Mouse (Mus musculus) CH12.LX (cell line): ENCODE results near the gene Colca2. TPM values are rescaled to one million over a fixed set of nuclear protein-coding genes. Genes with fewer than 3 reads are reported as not detected.

Experiments
- DNase-seq: peaks from one replicate; pipeline ENCODE4 v3.0.0-alpha.2; 2013; ENCODE audit errors: extremely low read depth
- H3K27ac ChIP-seq: 2 replicates; pipeline ENCODE4 v1.5.1; 2012; ENCODE audit warnings: low read depth, mild to moderate bottlenecking, control low read depth, moderate library complexity; ENCODE audit not compliant: insufficient read depth
- H3K27me3 ChIP-seq: replicated peaks from 2 replicates; pipeline ENCODE3; 2012; ENCODE audit warnings: inconsistent platforms
- H3K36me3 ChIP-seq, 2 experiments: replicated peaks in 1 of 2; 2 replicates each; pipeline versions ENCODE3 to v1.6.1; 2012; ENCODE audit warnings: inconsistent platforms in 1 of 2, low read length in 1 of 2, mild to moderate bottlenecking in 1 of 2, mixed read lengths in 1 of 2, moderate library complexity in 1 of 2; ENCODE audit not compliant: control insufficient read depth in 1 of 2, insufficient read depth in 1 of 2
- H3K4me1 ChIP-seq, 2 experiments: 2 replicates each; pipeline ENCODE4 v1.6.1; 2012; ENCODE audit warnings: inconsistent platforms in 1 of 2, moderate library complexity in 1 of 2; ENCODE audit not compliant: insufficient read depth in 2 of 2, control insufficient read depth in 1 of 2
- H3K4me2 ChIP-seq: 2 replicates; pipeline ENCODE4 v1.6.1; 2012; ENCODE audit warnings: low read depth, mild to moderate bottlenecking, control low read depth; ENCODE audit not compliant: poor library complexity, insufficient read depth, severe bottlenecking
- H3K4me3 ChIP-seq, 3 experiments: fragments of 150-350 bp in 1 of 3; sonication (generic) in 1 of 3; replicated peaks in 1 of 3; 2 replicates each; pipeline versions ENCODE3 to v1.5.1; 2011 to 2012; ENCODE audit warnings: low read depth in 2 of 3, low read length in 2 of 3, mild to moderate bottlenecking in 2 of 3, moderate library complexity in 2 of 3, control low read depth in 1 of 3, improper control_type of control experiment in 1 of 3, inconsistent platforms in 1 of 3, mixed read lengths in 1 of 3; ENCODE audit not compliant: poor library complexity in 1 of 3
- H3K79me2 ChIP-seq: replicated peaks from 2 replicates; pipeline ENCODE4 v1.6.1; 2012; ENCODE audit warnings: mild to moderate bottlenecking, moderate library complexity; ENCODE audit not compliant: control insufficient read depth, poor library complexity, insufficient read depth, severe bottlenecking; ENCODE audit errors: extremely low read depth
- H3K9ac ChIP-seq: 2 replicates; pipeline ENCODE4 v1.6.1; 2012; ENCODE audit warnings: low read depth, mild to moderate bottlenecking, control low read depth, moderate library complexity; ENCODE audit not compliant: insufficient read depth
- H3K9me3 ChIP-seq: replicated peaks from 2 replicates; pipeline ENCODE3; 2012; ENCODE audit warnings: low read length, inconsistent platforms, mixed read lengths
- BHLHE40 ChIP-seq: IDR thresholded peaks from 2 replicates; pipeline ENCODE4 v1.6.1; 2011; ENCODE audit warnings: mild to moderate bottlenecking, low read depth, low read length, improper control_type of control experiment
- CHD1 ChIP-seq: IDR thresholded peaks from 2 replicates; pipeline ENCODE4 v1.6.1; 2012; ENCODE audit warnings: low read depth, low read length, improper control_type of control experiment, inconsistent platforms
- CHD2 ChIP-seq: IDR thresholded peaks from 2 replicates; pipeline ENCODE4 v1.6.1; 2011; ENCODE audit warnings: low read length, improper control_type of control experiment
- CTCF ChIP-seq, 2 experiments: IDR thresholded peaks in 1 of 2; conservative IDR thresholded peaks in 1 of 2; 2 replicates each; pipeline ENCODE4 v1.5.1; 2011 to 2012; ENCODE audit warnings: low read depth in 2 of 2, low read length in 2 of 2, improper control_type of control experiment in 1 of 2, inconsistent platforms in 1 of 2, mild to moderate bottlenecking in 1 of 2, moderate library complexity in 1 of 2
- E2F4 ChIP-seq: IDR thresholded peaks from 2 replicates; pipeline ENCODE4 v1.6.1; 2011; ENCODE audit warnings: low read depth, low read length, improper control_type of control experiment; ENCODE audit not compliant: insufficient replicate concordance
- ELF1 ChIP-seq: IDR thresholded peaks from 2 replicates; pipeline ENCODE4 v1.6.1; 2014; ENCODE audit warnings: low read depth, mild to moderate bottlenecking, inconsistent platforms, low read length, improper control_type of control experiment
- EP300 ChIP-seq: IDR thresholded peaks from 2 replicates; pipeline ENCODE4 v1.6.1; 2011; ENCODE audit warnings: low read length, improper control_type of control experiment
- ETS1 ChIP-seq: conservative IDR thresholded peaks from 2 replicates; pipeline ENCODE4 v1.6.1; 2012; ENCODE audit warnings: low read depth, mild to moderate bottlenecking, inconsistent platforms, low read length, improper control_type of control experiment, moderate library complexity
- GABPA ChIP-seq: IDR thresholded peaks from 2 replicates; pipeline ENCODE4 v1.6.1; 2012; ENCODE audit warnings: low read depth, low read length, improper control_type of control experiment, inconsistent platforms; ENCODE audit not compliant: insufficient replicate concordance
- IRF4 ChIP-seq: IDR thresholded peaks from 2 replicates; pipeline ENCODE4 v1.6.1; 2014; ENCODE audit warnings: low read depth, mild to moderate bottlenecking, inconsistent platforms, low read length, improper control_type of control experiment
- JUN ChIP-seq: IDR thresholded peaks from 2 replicates; pipeline ENCODE4 v1.6.1; 2011; ENCODE audit warnings: low read depth, mild to moderate bottlenecking, low read length, improper control_type of control experiment, moderate library complexity; ENCODE audit not compliant: insufficient read depth
- JUND ChIP-seq: conservative IDR thresholded peaks from 2 replicates; pipeline ENCODE4 v1.6.1; 2011; ENCODE audit warnings: low read depth, low read length, improper control_type of control experiment
- KAT2A ChIP-seq: IDR thresholded peaks from 2 replicates; pipeline ENCODE4 v1.6.1; 2012; ENCODE audit warnings: low read length, improper control_type of control experiment, inconsistent platforms; ENCODE audit not compliant: insufficient replicate concordance
- MAFK ChIP-seq: IDR thresholded peaks from 2 replicates; pipeline ENCODE4 v1.6.1; 2011; ENCODE audit warnings: low read length, improper control_type of control experiment; ENCODE audit not compliant: insufficient replicate concordance
- MAX ChIP-seq: IDR thresholded peaks from 2 replicates; pipeline ENCODE4 v1.6.1; 2011; ENCODE audit warnings: low read length, improper control_type of control experiment
- MAZ ChIP-seq: IDR thresholded peaks from 2 replicates; pipeline ENCODE4 v1.6.1; 2012; ENCODE audit warnings: low read depth, mild to moderate bottlenecking, inconsistent platforms, low read length, improper control_type of control experiment, moderate library complexity
- MEF2A ChIP-seq: IDR thresholded peaks from 2 replicates; pipeline ENCODE4 v1.6.1; 2014; ENCODE audit warnings: low read depth, mild to moderate bottlenecking, inconsistent platforms, low read length, improper control_type of control experiment, borderline replicate concordance
- MYC ChIP-seq: IDR thresholded peaks from 2 replicates; pipeline ENCODE4 v1.6.1; 2011; ENCODE audit warnings: low read depth, mild to moderate bottlenecking, improper control_type of control experiment, low read length
- NRF1 ChIP-seq: IDR thresholded peaks from 2 replicates; pipeline ENCODE4 v1.6.1; 2014; ENCODE audit warnings: low read depth, mild to moderate bottlenecking, inconsistent platforms, low read length, improper control_type of control experiment, moderate library complexity
- PAX5 ChIP-seq: IDR thresholded peaks from 2 replicates; pipeline ENCODE4 v1.6.1; 2012; ENCODE audit warnings: low read length, inconsistent platforms, mixed read lengths
- RCOR1 ChIP-seq: conservative IDR thresholded peaks from 2 replicates; pipeline ENCODE4 v1.6.1; 2012; ENCODE audit warnings: low read depth, mild to moderate bottlenecking, inconsistent platforms, low read length, improper control_type of control experiment
- TCF12 ChIP-seq: IDR thresholded peaks from 2 replicates; pipeline ENCODE4 v1.6.1; 2014; ENCODE audit warnings: low read depth, mild to moderate bottlenecking, inconsistent platforms, low read length, improper control_type of control experiment
- UBTF ChIP-seq: IDR thresholded peaks from 2 replicates; pipeline ENCODE4 v1.6.1; 2012; ENCODE audit warnings: low read depth, mild to moderate bottlenecking, inconsistent platforms, low read length, improper control_type of control experiment, moderate library complexity
- ZNF384 ChIP-seq: IDR thresholded peaks from 2 replicates; pipeline ENCODE4 v1.6.1; 2012; ENCODE audit warnings: low read depth, low read length, improper control_type of control experiment, inconsistent platforms
- dilution Hi-C: fragments of 300-500 bp; cut with MboI; formaldehyde crosslinking; loops from 2 replicates; pipeline ENCODE4 v1.14.3; 2020; ENCODE audit warnings: low sequenced_read_pairs; ENCODE audit not compliant: extremely low pct_unique_long_range_greater_than_20kb, extremely low pct_ligation_motif_present
- in situ Hi-C: fragments of 300-500 bp; cut with MboI; formaldehyde crosslinking; loops from 3 replicates; pipeline ENCODE4 v1.14.3; 2019; ENCODE audit warnings: low sequenced_read_pairs, low pct_ligation_motif_present, low pct_unique_long_range_greater_than_20kb, mixed read lengths
- polyA plus RNA-seq: library from polyadenylated mRNA; unstranded; fragments of >175 nt; gene quantifications from 2 replicates; pipeline ENCODE4 v1.2.1, GENCODE M21; 2012; ENCODE audit warnings: low read depth; ENCODE audit not compliant: insufficient read length
- total RNA-seq, 2 experiments: library from RNA; depleted of rRNA; stranded (reverse); fragments of 300-350 nt in 1 of 2; fragments of >200 nt in 1 of 2; gene quantifications; 2 replicates each; pipeline ENCODE4 v1.2.3; 2012 to 2014

Colca2 gene
- total and polyA plus RNA-seq, 3 experiments: 0.97 TPM; not detected in 2

- no peak for DNase-seq
- Histone ChIP-seq H3K9me3 (no peaks in the 10 kb centered on the region), H3K9ac (no peak overlapping the region), H3K27me3 (no peaks in the 10 kb centered on the region), H3K27ac (no peak overlapping the region), H3K4me3 (no peak overlapping the region), H3K4me2 (no peak overlapping the region), H3K79me2 (peaks cover 50% of the 10 kb centered on the region), H3K36me3 (peaks cover 35 to 94% of the 10 kb centered on the region in 2 experiments), H3K4me1 (peaks cover 5 to 51% of the 10 kb centered on the region in 2 experiments; a peak in 3 of 4 replicates)
- in situ Hi-C loops: no loop called here
- dilution Hi-C loops: no loop called here
- no peak for TF ChIP-seq ZNF384
- TF ChIP-seq RCOR1: no peak
- TF ChIP-seq CHD1: no peak
- no peak for TF ChIP-seq MYC
- no peak for TF ChIP-seq MAX
- no peak for TF ChIP-seq PAX5
Measured at GRCm38 (mm10) chr9:51230701-51231389, 47.5 kb downstream of the Colca2 start.

GRCm38 (mm10) chr9:51225636-51226166, 52.7 kb downstream of the Colca2 start:
- Histone ChIP-seq H3K27me3 (no peaks in the 10 kb centered on the region), H3K4me3 (no peak overlapping the region), H3K4me2 (peak overlapping the region; percentile 50), H3K27ac (peak overlapping the region; percentile 36; the same call in 1 of the 2 replicates), H3K4me1 (peaks cover 20 to 87% of the 10 kb centered on the region in 2 experiments), H3K79me2 (peaks cover 80% of the 10 kb centered on the region), H3K9ac (no peak overlapping the region), H3K9me3 (no peaks in the 10 kb centered on the region), H3K36me3 (peaks cover 11 to 77% of the 10 kb centered on the region in 2 experiments)
- peak; percentile 56 for DNase-seq
- TF ChIP-seq ZNF384 (peak; percentile 76), TCF12 (peak; percentile 97), JUND (peak; percentile 87), BHLHE40 (peak; percentile 99), JUN (peak; percentile 76), E2F4 (no peak), KAT2A (0 out of 2 replicates have a peak, but pooled peaks have one; percentile 53), MAZ (no peak), IRF4 (peak; percentile 94), UBTF (no peak), RCOR1 (no peak; the same call in 1 of the 2 replicates), CTCF (conservative IDR thresholded peaks at IDR 0.05 in 1 of 2, IDR thresholded peaks at IDR 0.05 in 1 of 2; ENCODE audit: low read depth in 2 of 2, low read length in 2 of 2) (no peak), MAFK (peak; percentile 82), GABPA (no peak), CHD2 (peak; percentile 50; the same call in 1 of the 2 replicates), ELF1 (no peak), EP300 (peak; percentile 98), ETS1 (peak; percentile 96), MEF2A (peak; percentile 99), MYC (0 out of 2 replicates have a peak, but pooled peaks have one; percentile 29), NRF1 (no peak)
- dilution Hi-C loops (no loop called here), in situ Hi-C loops (no loop called here)
